Mouse (Mus musculus) urinary bladder, adult 2 months (tissue): ENCODE results near the gene Ubfd1. TPM values are rescaled to one million over a fixed set of nuclear protein-coding genes. Genes with fewer than 3 reads are reported as not detected.
A peak's percentile ranks its signal among the peaks of the same experiment; 100 is the strongest.
"Not testable (repeated sequence)": the region's sequence is repeated elsewhere in the genome, so short reads cannot be mapped to it uniquely, and the experiment has no call there.

ENCODE experiments used
- DNase-seq: peaks from one replicate; pipeline ENCODE4 v3.0.0; 2022; ENCODE audit warnings: low spot score
- polyA plus RNA-seq: library from polyadenylated mRNA; depleted of rRNA; stranded (reverse); fragments of >200 nt; gene quantifications from 2 replicates; pipeline ENCODE4 v1.2.3, GENCODE M21; 2012; rRNA removed

Ubfd1 gene
- polyA plus RNA-seq, 1 experiment, result 29.8 TPM

- no peak for DNase-seq
These were observed 20.4 kb downstream of the Ubfd1 start for GRCm38 (mm10) chr7:122087195-122087982.

- no peak for DNase-seq
These were observed 27.8 kb downstream of the Ubfd1 start for GRCm38 (mm10) chr7:122094564-122095330.

- DNase-seq, result no peak
These were observed 31.0 kb downstream of the Ubfd1 start for GRCm38 (mm10) chr7:122098009-122098408.

GRCm38 (mm10) chr7:122099222-122099621 is 32.2 kb downstream of the Ubfd1 start:
- DNase-seq, result no peak

GRCm38 (mm10) chr7:122101014-122101746 is 34.2 kb downstream of the Ubfd1 start:
- DNase-seq, result not testable (repeated sequence)

- peak; percentile 74 for DNase-seq
These were observed 34.8 kb downstream of the Ubfd1 start, which contains the start of gene Ndufab1 for GRCm38 (mm10) chr7:122101747-122102244. Gene Ndufab1, minus strand, starts transcription at chr7:122101886.

- no peak for DNase-seq
These were observed 41.2 kb downstream of the Ubfd1 start for GRCm38 (mm10) chr7:122108206-122108605.

GRCm38 (mm10) chr7:122123518-122123917 is 56.5 kb downstream of the Ubfd1 start:
- no peak for DNase-seq

- DNase-seq, result no peak
These were observed 58.7 kb downstream of the Ubfd1 start for GRCm38 (mm10) chr7:122125636-122126035.

- no peak for DNase-seq
These were observed 60.0 kb downstream of the Ubfd1 start for GRCm38 (mm10) chr7:122126946-122127345.

Other genes starting within 250 kb of the Ubfd1 start
- gene Scnn1b, start 202.1 kb upstream of the Ubfd1 start, polyA plus RNA-seq, result 15.3 and 16.5 TPM in 2 replicates
- 21.8 and 23.7 TPM in 2 replicates for gene Cog7, start 85.5 kb upstream of the Ubfd1 start, polyA plus RNA-seq
- 62.1 and 62.7 TPM in 2 replicates for gene Gga2, start 46.0 kb upstream of the Ubfd1 start, polyA plus RNA-seq
- gene Ears2, start 88 bp downstream of the Ubfd1 start, polyA plus RNA-seq, result 9.6 and 10.8 TPM in 2 replicates
- 139 and 155 TPM in 2 replicates for gene Ndufab1, start 34.7 kb downstream of the Ubfd1 start, polyA plus RNA-seq
- 2.1 and 2.4 TPM in 2 replicates for gene Palb2, start 65.8 kb downstream of the Ubfd1 start, polyA plus RNA-seq
- 71.2 and 84.0 TPM in 2 replicates for gene Dctn5, start 65.9 kb downstream of the Ubfd1 start, polyA plus RNA-seq
- 2.0 and 3.0 TPM in 2 replicates for gene Plk1, start 92.3 kb downstream of the Ubfd1 start, polyA plus RNA-seq
- gene Ern2, start 119.0 kb downstream of the Ubfd1 start, polyA plus RNA-seq, result 1.4 and 1.5 TPM in 2 replicates
- gene Chp2, start 152.3 kb downstream of the Ubfd1 start, polyA plus RNA-seq, result 10.8 and 13.2 TPM in 2 replicates
- gene Prkcb, start 221.6 kb downstream of the Ubfd1 start, polyA plus RNA-seq, result 121 and 158 TPM in 2 replicates